Mouse (Mus musculus): ENCODE results near the gene Serpina12. TPM values are rescaled to one million over a fixed set of nuclear protein-coding genes. Genes with fewer than 3 reads are reported as not detected.
A peak's percentile ranks its signal among the peaks of the same experiment; 100 is the strongest.

The Serpina12 gene
- polyA plus RNA-seq, 1 experiment from 2014 or later = not detected

GRCm38 (mm10) chr12:104000594-104000993, 43.6 kb downstream of the Serpina12 start:
- H3K27me3 ChIP-seq (replicated peaks; ENCODE audit: control insufficient read depth, insufficient read depth, low read length) = no peaks in the 10 kb centered on the region
- no peak overlapping the region for H3K9ac ChIP-seq (ENCODE audit: low read depth, low read length)
- no peak overlapping the region for H3K27ac ChIP-seq (replicated peaks; ENCODE audit: low read depth, low read length)
- H3K4me1 ChIP-seq (ENCODE audit: control insufficient read depth, insufficient read depth, low read length) = no peaks in the 10 kb centered on the region
- H3K4me2 ChIP-seq (ENCODE audit: low read depth, low read length) = no peak overlapping the region
- no peak overlapping the region for H3K4me3 ChIP-seq (ENCODE audit: low read depth, low read length)
- H3K36me3 ChIP-seq (ENCODE audit: control insufficient read depth, insufficient read depth, low read length) = no peaks in the 10 kb centered on the region
- ATAC-seq (ENCODE audit: low read depth) (no peak), DNase-seq (ENCODE audit: low spot score) (no peak)
- 91% methylated on average over 3 of the region's 3 CpGs for WGBS
- H3K9me3 ChIP-seq (ENCODE audit: control insufficient read depth, low read length) = peaks cover 5% of the 10 kb centered on the region; the same call in 1 of the 2 replicates

DNA sequence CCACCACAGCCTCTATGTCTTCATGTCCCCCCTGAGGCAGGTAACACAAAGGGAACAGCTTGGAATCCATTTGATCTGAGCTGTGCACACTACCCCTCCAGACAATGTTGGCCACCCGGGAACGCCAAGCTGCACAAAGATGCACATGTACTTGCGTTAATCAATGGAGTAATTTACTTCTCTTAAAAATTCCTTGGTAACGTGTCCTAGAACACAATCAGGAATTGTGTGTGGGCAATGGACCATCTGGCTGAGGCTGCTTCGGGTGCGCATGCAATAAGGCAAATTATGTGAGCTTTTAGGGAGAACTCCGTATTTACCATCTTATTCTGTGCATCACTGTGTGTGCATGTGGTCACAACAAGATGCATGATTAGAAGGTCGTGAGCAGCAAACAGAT, 44.6 kb downstream of the Serpina12 start:
- no peak overlapping the region for H3K9ac ChIP-seq (ENCODE audit: low read depth, low read length)
- no peak overlapping the region for H3K4me3 ChIP-seq (ENCODE audit: low read depth, low read length)
- H3K4me1 ChIP-seq (ENCODE audit: control insufficient read depth, insufficient read depth, low read length) = no peaks in the 10 kb centered on the region
- H3K9me3 ChIP-seq (ENCODE audit: control insufficient read depth, low read length) = peaks cover 3% of the 10 kb centered on the region; the same call in 1 of the 2 replicates
- H3K36me3 ChIP-seq (ENCODE audit: control insufficient read depth, insufficient read depth, low read length) = no peaks in the 10 kb centered on the region
- H3K4me2 ChIP-seq (ENCODE audit: low read depth, low read length) = no peak overlapping the region
- H3K27ac ChIP-seq (replicated peaks; ENCODE audit: low read depth, low read length) = no peak overlapping the region
- H3K27me3 ChIP-seq (replicated peaks; ENCODE audit: control insufficient read depth, insufficient read depth, low read length) = no peaks in the 10 kb centered on the region
- DNase-seq (ENCODE audit: low spot score) = no peak
- no peak for ATAC-seq (ENCODE audit: low read depth)
- 85% methylated on average over 8 of the region's 8 CpGs for WGBS

GRCm38 (mm10) chr12:103996513-103996912, 47.7 kb downstream of the Serpina12 start:
- no peak for ATAC-seq (ENCODE audit: low read depth)
- DNase-seq (ENCODE audit: low spot score) = no peak
- H3K4me3 ChIP-seq (ENCODE audit: low read depth, low read length) = no peak overlapping the region
- WGBS = 44% methylated on average over 2 of the region's 2 CpGs
- H3K27me3 ChIP-seq (replicated peaks; ENCODE audit: control insufficient read depth, insufficient read depth, low read length) = no peaks in the 10 kb centered on the region
- H3K9me3 ChIP-seq (ENCODE audit: control insufficient read depth, low read length) = no peaks in the 10 kb centered on the region
- H3K4me2 ChIP-seq (ENCODE audit: low read depth, low read length) = no peak overlapping the region
- no peak overlapping the region for H3K27ac ChIP-seq (replicated peaks; ENCODE audit: low read depth, low read length)
- no peaks in the 10 kb centered on the region for H3K36me3 ChIP-seq (ENCODE audit: control insufficient read depth, insufficient read depth, low read length)
- H3K9ac ChIP-seq (ENCODE audit: low read depth, low read length) = no peak overlapping the region
- H3K4me1 ChIP-seq (ENCODE audit: control insufficient read depth, insufficient read depth, low read length) = no peaks in the 10 kb centered on the region

GRCm38 (mm10) chr12:103995292-103996072, 48.8 kb downstream of the Serpina12 start:
- peak; percentile 54 for DNase-seq (ENCODE audit: low spot score)
- Histone ChIP-seq H3K4me3 (ENCODE audit: low read depth, low read length) (no peak overlapping the region), H3K4me2 (ENCODE audit: low read depth, low read length) (no peak overlapping the region), H3K27me3 (replicated peaks; ENCODE audit: control insufficient read depth, insufficient read depth, low read length) (no peaks in the 10 kb centered on the region), H3K9ac (ENCODE audit: low read depth, low read length) (no peak overlapping the region), H3K27ac (replicated peaks; ENCODE audit: low read depth, low read length) (no peak overlapping the region), H3K36me3 (ENCODE audit: control insufficient read depth, insufficient read depth, low read length) (no peaks in the 10 kb centered on the region), H3K4me1 (ENCODE audit: control insufficient read depth, insufficient read depth, low read length) (no peaks in the 10 kb centered on the region), H3K9me3 (ENCODE audit: control insufficient read depth, low read length) (no peaks in the 10 kb centered on the region)
- 41% methylated on average over 5 of the region's 5 CpGs for WGBS
- ATAC-seq (ENCODE audit: low read depth) = no peak

GRCm38 (mm10) chr12:103992945-103993344, 51.3 kb downstream of the Serpina12 start:
- Histone ChIP-seq H3K36me3 (ENCODE audit: control insufficient read depth, insufficient read depth, low read length) (no peaks in the 10 kb centered on the region), H3K4me2 (ENCODE audit: low read depth, low read length) (no peak overlapping the region), H3K4me1 (ENCODE audit: control insufficient read depth, insufficient read depth, low read length) (no peaks in the 10 kb centered on the region), H3K4me3 (ENCODE audit: low read depth, low read length) (no peak overlapping the region), H3K9me3 (ENCODE audit: control insufficient read depth, low read length) (no peaks in the 10 kb centered on the region), H3K27me3 (replicated peaks; ENCODE audit: control insufficient read depth, insufficient read depth, low read length) (no peaks in the 10 kb centered on the region), H3K27ac (replicated peaks; ENCODE audit: low read depth, low read length) (no peak overlapping the region), H3K9ac (ENCODE audit: low read depth, low read length) (no peak overlapping the region)
- DNase-seq (ENCODE audit: low spot score) (no peak), ATAC-seq (ENCODE audit: low read depth) (no peak)
- 55% methylated on average over 7 of the region's 7 CpGs for WGBS

DNA sequence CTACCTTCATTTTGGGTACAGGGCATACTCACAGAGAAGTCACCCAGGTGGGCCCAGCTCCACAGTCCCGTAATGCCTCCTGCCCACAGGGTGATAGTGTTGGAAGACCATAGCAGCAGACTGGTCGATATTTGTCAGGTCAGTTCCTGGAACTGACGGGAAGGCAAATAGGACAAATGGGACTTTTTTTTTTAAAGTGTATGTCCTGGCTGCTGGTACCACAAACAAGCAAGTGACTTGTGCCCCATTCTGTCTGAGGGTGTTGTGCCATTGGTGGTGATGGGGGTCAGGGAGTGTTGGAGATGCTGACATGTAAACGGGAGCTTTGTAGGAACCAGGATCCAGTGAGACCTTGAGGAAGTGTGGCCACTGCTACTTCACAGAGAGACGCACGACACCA, 54.4 kb downstream of the Serpina12 start, which contains the start of gene Serpina11:
Serpina11 (minus strand) TSS at position 101 of the 400 bp plus-strand sequence.
- no peak within 1 kb of the TSS for H3K27ac ChIP-seq (replicated peaks; ENCODE audit: low read depth, low read length)
- DNase-seq (ENCODE audit: low spot score) (no peak), ATAC-seq (ENCODE audit: low read depth) (no peak)
- no peaks in the 10 kb centered on the region for H3K36me3 ChIP-seq (ENCODE audit: control insufficient read depth, insufficient read depth, low read length)
- no peaks in the 10 kb centered on the region for H3K4me1 ChIP-seq (ENCODE audit: control insufficient read depth, insufficient read depth, low read length)
- 93% methylated on average over 6 of the region's 6 CpGs for WGBS
- H3K9me3 ChIP-seq (ENCODE audit: control insufficient read depth, low read length) = no peaks in the 10 kb centered on the region
- no peak within 1 kb of the TSS for H3K4me3 ChIP-seq (ENCODE audit: low read depth, low read length)
- no peaks in the 10 kb centered on the region for H3K27me3 ChIP-seq (replicated peaks; ENCODE audit: control insufficient read depth, insufficient read depth, low read length)
- no peak within 1 kb of the TSS for H3K4me2 ChIP-seq (ENCODE audit: low read depth, low read length)
- no peak within 1 kb of the TSS for H3K9ac ChIP-seq (ENCODE audit: low read depth, low read length)

- Histone ChIP-seq H3K4me3 (ENCODE audit: low read depth, low read length) (no peak overlapping the region), H3K9ac (ENCODE audit: low read depth, low read length) (no peak overlapping the region), H3K9me3 (ENCODE audit: control insufficient read depth, low read length) (no peaks in the 10 kb centered on the region), H3K4me1 (ENCODE audit: control insufficient read depth, insufficient read depth, low read length) (no peaks in the 10 kb centered on the region), H3K36me3 (ENCODE audit: control insufficient read depth, insufficient read depth, low read length) (no peaks in the 10 kb centered on the region), H3K27me3 (replicated peaks; ENCODE audit: control insufficient read depth, insufficient read depth, low read length) (no peaks in the 10 kb centered on the region), H3K4me2 (ENCODE audit: low read depth, low read length) (no peak overlapping the region), H3K27ac (replicated peaks; ENCODE audit: low read depth, low read length) (no peak overlapping the region)
- DNase-seq (ENCODE audit: low spot score) = no peak
- WGBS = 44% methylated on average over 2 of the region's 2 CpGs
- no peak for ATAC-seq (ENCODE audit: low read depth)
These were observed 54.8 kb downstream of the Serpina12 start for GRCm38 (mm10) chr12:103989514-103989767.

GRCm38 (mm10) chr12:103988754-103989513, 55.3 kb downstream of the Serpina12 start:
- Histone ChIP-seq H3K27ac (replicated peaks; ENCODE audit: low read depth, low read length) (no peak overlapping the region), H3K4me3 (ENCODE audit: low read depth, low read length) (no peak overlapping the region), H3K27me3 (replicated peaks; ENCODE audit: control insufficient read depth, insufficient read depth, low read length) (no peaks in the 10 kb centered on the region), H3K36me3 (ENCODE audit: control insufficient read depth, insufficient read depth, low read length) (no peaks in the 10 kb centered on the region), H3K4me2 (ENCODE audit: low read depth, low read length) (no peak overlapping the region), H3K9me3 (ENCODE audit: control insufficient read depth, low read length) (no peaks in the 10 kb centered on the region), H3K9ac (ENCODE audit: low read depth, low read length) (no peak overlapping the region), H3K4me1 (ENCODE audit: control insufficient read depth, insufficient read depth, low read length) (no peaks in the 10 kb centered on the region)
- DNase-seq (ENCODE audit: low spot score) (no peak), ATAC-seq (ENCODE audit: low read depth) (no peak)
- WGBS = 44% methylated on average over 14 of the region's 14 CpGs

All from embryonic facial prominence, embryonic 14.5 days (tissue).